Mouse (Mus musculus) c-Kit-positive CD71-negative TER-119-negative erythroid progenitor cells, embryonic 14.5 days (primary cell): ENCODE data around the gene Insl6.

Experiments used
- DNase-seq: peaks from one replicate; pipeline ENCODE4 v3.0.0-alpha.2; 2013; ENCODE audit warnings: low read depth

Insl6 gene

DNA sequence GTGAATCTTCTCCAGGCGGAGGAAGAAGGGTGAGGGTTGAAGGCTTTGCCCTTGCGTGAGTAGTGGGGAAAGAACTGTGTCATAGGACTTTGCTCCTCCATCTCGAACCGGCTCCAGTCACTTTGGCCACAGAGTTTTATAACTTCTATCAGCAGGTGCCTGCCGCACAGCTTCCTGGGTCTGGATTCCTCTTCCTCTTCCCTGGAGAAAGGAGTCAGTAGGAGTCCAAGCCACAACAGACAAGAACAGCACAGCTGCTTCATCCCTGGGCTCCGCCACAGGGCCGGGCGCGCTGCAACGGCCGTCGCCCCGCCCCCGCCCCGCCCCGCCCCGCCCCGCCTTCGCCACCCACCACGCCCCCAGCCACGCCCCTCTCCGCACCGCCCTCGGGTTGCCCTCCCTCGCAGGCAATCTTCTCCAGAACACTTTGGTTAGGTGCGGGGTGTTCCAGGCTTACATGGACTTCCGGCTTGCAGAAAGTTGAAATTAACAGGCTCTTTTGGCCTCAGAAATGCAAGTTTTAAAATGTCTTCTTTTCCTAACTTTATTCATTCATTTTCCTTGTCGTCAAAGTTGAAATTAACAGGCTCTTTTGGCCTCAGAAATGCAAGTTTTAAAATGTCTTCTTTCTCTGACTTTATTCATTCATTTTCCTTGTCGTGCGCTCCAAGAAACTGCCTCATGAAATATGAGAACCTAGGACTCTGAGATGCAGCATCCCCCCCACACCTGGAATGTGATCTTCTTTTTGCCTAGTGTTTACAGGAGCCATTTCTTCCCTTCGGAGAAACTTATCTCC lies at the start of gene Insl6:
TSS of gene Insl6 (minus strand) at position 304 of the 799 bp plus-strand sequence.
- DNase-seq = peak; percentile 45

DNA sequence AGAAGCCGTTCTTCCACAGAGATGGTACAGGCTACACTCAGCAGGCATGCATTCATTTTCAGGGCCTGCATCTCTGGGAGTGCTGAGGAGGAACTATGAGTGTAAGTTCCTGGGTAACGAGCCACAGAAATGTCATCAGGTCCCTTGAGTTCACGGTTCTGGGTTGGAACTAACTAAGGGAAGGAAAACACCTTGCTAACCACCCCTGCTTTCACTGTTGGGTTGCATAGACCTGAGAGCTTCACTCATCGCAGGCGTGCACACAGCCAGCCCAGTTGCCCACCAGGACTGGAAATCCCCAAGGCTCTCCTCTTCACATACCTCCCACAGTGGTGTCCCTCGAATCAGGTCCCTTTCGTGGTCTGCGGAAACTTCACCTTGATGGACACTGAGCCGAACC lies 49.8 kb upstream of the Insl6 start:
- DNase-seq = no peak

- no peak for DNase-seq
These were observed 48.3 kb upstream of the Insl6 start for GRCm38 (mm10) chr19:29373438-29373837.

GRCm38 (mm10) chr19:29372621-29373020 lies 47.5 kb upstream of the Insl6 start:
- DNase-seq = no peak

- no peak for DNase-seq
These were observed 47.0 kb upstream of the Insl6 start for GRCm38 (mm10) chr19:29372138-29372537.

- no peak for DNase-seq
These were observed 46.3 kb upstream of the Insl6 start for GRCm38 (mm10) chr19:29371284-29372081.

DNA sequence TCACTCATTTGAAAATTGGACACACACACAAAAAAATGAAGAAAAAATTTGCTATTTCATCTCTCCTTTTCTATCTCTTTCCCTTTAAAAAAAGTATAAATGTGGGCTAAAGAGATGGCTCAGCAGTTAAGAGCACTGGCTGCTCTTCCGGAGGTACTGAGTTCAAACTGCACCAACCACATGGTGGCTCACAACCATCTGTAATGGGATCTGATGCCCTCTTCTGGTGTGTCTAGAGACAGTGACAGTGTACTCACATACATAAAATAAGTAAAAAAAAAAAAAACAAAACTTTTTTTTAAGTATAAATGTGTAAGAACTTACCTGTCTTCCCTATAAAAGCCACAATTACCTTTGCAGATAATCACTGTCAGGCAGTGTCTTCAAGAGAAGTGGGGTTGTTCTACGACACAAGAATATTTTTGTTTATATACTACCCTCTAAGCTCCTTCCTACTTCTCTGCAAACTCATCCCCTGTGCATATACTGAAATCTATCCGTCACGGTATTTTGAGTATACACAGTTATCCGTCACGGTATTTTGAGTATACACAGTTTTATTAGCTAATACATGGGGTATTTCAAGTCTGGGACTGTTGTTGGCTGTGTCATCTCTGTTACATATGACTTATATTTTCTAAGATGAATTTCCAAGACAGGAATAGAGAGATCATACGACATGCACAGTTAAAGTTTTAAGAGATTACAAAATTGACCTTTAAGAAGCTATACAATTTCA lies 45.6 kb upstream of the Insl6 start:
- DNase-seq = no peak

DNA sequence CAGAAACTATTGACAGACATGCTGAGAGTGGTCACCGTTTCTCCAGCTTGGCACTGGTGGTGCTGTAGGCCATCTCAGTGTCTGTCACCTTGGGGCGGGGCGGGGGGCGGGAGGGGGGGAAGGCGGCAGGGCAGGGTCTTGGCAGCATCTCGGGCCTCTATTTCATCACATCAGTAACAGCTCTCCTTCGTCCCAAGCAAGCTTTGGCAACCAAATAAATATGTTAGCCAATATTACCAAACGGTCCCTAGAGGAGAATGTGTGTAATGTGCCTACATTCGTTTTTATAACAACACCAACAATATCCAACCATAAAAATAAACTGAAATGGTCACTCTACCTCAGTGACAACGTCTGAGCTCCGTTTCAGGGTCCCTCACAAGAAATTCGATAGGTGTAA lies 45.0 kb upstream of the Insl6 start:
- DNase-seq = no peak

DNA sequence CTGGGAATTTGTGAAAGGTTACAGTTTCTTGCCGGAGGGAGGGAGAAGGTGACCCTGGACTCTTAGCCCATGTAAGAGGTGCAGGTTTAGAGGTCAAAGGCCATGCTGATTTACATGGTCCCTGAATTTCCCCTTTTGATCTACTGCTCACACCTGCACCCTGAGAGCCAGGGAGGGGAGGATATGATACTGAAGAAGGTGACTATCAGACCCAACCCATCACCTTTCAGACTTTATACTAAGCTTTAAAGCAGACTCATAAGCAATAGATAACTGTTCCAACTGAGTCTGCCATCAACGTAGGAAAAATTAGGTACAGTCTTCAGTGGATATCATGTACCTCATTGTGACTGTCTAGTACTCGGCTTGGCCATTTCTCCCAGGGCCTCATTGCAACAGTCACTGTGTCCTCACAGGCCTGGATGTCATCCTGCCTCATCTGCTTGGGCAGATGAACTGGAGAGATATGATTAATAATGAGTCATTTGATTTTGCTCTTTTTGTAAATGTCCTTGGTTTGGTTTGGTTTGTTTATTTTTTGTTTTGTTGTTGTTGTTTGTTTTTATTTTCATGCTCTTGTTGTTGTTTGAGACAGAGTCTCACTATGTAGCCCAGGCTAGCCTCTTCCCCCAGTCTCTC lies 43.6 kb upstream of the Insl6 start:
- no peak for DNase-seq

GRCm38 (mm10) chr19:29368041-29368440 lies 42.9 kb upstream of the Insl6 start:
- DNase-seq = no peak

DNA sequence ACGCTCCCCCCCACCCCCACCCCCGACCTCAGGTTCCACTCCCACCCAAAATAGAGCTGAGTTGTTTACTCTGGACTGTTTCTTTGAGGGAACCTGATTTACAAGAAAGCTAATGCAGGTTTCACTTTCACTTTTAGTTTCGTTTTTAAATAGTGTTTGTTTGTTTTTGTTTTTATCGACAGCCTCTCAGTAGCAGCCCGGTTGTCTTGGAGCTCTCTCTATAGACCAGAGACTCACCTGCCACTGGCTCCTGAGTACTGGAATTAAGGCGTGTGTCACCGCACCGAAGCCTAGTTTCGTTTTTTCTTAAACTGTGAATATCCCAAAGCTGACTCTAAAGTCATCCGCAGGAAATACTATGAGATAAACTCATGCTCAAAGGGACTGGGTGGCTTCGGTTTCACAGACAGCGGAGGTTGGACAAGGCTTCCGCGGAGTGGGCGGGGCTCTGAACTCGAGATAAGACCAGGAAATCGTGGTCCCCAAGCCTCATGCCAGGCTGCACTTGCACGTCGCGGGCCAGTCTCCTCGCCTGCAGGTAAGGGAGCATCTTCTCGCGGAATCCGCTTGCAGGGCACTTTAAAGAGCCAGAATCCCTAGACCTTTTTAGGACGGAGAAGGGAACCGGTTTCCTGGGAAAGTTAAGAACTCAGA lies 41.9 kb upstream of the Insl6 start, which contains the start of the genes Plgrkt and Cd274:
TSS of gene Plgrkt (minus strand) at position 422 of the 654 bp plus-strand sequence.
TSS of gene Cd274 (plus strand) at position 487 of the 654 bp plus-strand sequence.
- peak; percentile 92 for DNase-seq

- DNase-seq = no peak
These were observed 41.2 kb upstream of the Insl6 start for GRCm38 (mm10) chr19:29366226-29366968.

DNA sequence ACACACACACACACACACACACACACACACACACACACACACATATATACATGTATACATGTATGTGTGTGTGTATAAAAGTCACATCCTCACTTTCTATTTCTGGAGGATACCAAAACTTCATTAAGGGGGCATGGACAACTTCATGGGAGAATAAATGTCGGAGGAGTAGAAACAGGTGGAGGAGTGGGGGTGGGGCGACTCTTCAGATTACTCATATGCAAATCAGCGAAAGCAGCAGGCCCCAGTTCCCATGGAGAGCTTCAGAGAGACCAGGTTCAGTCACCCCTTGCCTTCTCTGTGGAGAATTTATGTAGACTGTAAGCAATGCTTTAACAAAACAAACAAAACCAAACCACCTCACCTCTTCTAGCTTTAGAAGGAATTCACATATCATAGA lies 39.9 kb upstream of the Insl6 start:
- DNase-seq = no peak

GRCm38 (mm10) chr19:29364076-29364475 lies 38.9 kb upstream of the Insl6 start:
- no peak for DNase-seq

DNA sequence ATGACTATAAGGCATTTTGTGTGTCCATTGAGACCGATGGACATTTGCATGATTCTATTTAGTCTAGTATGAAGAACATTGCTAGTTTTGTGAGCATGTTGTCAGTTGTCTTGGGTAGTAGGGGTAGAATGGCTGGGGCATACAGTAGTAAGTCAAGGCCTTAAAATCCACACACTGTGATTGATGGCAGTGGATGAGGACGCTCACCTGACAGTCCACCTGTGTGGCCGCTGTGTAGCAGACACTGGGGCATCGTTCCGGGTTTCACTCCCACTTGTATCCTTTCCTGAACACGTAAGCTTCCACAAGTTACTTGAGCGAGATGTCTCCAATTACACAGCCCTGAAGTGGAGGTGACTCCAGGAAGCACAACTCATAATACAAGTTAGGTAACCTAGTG lies 38.4 kb upstream of the Insl6 start:
- DNase-seq = no peak

GRCm38 (mm10) chr19:29362173-29362930 lies 37.2 kb upstream of the Insl6 start:
- DNase-seq = no peak

- DNase-seq = peak; percentile 77
These were observed 36.4 kb upstream of the Insl6 start for GRCm38 (mm10) chr19:29361468-29362130.

DNA sequence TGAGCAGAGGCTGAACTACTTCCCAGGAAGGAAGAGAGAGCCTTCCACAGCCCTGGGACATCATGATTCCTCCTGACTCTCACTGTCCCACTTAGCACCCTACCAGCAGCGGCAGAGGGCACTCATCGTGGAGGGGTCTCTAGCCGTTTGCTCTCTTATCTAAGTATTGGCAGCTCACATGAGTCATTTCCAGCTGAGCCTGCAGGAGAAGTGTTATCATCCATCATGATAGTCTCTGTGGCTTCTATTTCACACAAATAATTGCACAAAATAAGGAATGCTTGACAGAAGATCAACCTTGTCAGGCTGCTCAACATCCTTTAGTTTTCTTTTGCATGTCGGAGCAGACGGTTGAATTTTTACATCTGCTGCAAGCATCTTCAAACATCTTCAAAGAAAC lies 35.1 kb upstream of the Insl6 start:
- DNase-seq = no peak

- DNase-seq = no peak
These were observed 31.1 kb upstream of the Insl6 start for GRCm38 (mm10) chr19:29356281-29356680.
